In the genomic region with DNA sequence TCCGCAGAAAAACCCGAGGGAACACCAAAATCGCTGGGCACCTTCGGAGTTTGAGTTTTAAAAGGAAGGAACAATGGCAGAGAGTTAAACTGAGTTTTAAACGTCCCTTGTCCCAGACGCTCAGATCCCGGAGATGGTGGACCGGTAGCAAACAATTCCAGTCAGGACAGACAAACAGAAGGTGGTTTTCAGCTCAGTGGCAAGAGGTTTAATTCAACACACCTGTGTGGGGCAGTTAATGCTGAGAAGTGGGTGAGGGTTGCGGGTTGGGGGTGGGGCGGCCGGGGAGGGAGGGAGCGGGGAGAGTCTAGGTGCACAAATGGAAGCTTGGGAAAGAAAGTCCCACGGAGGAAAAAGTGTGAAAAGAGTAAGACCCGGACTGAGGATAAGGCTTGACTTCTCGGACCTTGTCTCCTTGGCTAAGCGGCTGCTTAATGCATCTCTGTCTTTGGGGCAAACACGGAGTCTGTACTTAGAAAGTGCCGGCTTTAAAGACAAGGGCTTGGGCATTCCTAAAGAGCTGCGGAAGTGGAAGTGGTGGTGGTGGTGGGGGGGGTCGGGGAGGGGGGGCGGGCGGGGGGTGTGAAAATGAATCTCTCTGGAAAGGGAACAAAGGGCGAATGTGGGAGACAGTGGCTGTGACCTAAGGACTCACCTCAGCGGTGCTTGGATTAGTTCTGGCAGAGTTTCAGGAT, we compare ENCODE assay signal across 8 mouse cellular contexts. TPM values are rescaled to one million over a fixed set of nuclear protein-coding genes. Genes with fewer than 3 reads are reported as not detected.
DNase-seq lines count a peak whose midpoint lies in the region; ATAC-seq and TF ChIP-seq lines count a peak whose summit lies in the region.

No protein-coding gene starts in this region.

- no peaks in the 10 kb centered on the region for H3K9me3 ChIP-seq in lung, postnatal 0 days (ENCODE audit: low read length)
- H3K9me3 ChIP-seq in forebrain, embryonic 15.5 days, result no peaks in the 10 kb centered on the region
- H3K9me3 ChIP-seq in liver, embryonic 14.5 days (ENCODE audit: control insufficient read depth, low read length), result no peaks in the 10 kb centered on the region
- no peaks in the 10 kb centered on the region for H3K9me3 ChIP-seq in stomach, embryonic 16.5 days (replicated peaks; ENCODE audit: control insufficient read depth, low read length)

- peaks cover 3% of the 10 kb centered on the region; the same call in 1 of the 2 replicates for H3K4me1 ChIP-seq in lung, postnatal 0 days (ENCODE audit: insufficient read depth, low read depth, low read length)
- H3K4me1 ChIP-seq in forebrain, embryonic 15.5 days, result peaks cover 13% of the 10 kb centered on the region
- peaks cover 21 to 35% of the 10 kb centered on the region in 2 experiments for H3K4me1 ChIP-seq in liver, embryonic 14.5 days (replicated peaks; ENCODE audit: control insufficient read depth in 2 of 2, insufficient read depth in 2 of 2, low read length in 1 of 2)
- peaks cover 9% of the 10 kb centered on the region; the same call in 1 of the 2 replicates for H3K4me1 ChIP-seq in stomach, embryonic 16.5 days (ENCODE audit: control insufficient read depth, insufficient read depth, low read length)

- no peak for TF ChIP-seq EP300 in lung, postnatal 0 days (IDR thresholded peaks at IDR 0.05)
- no peak for TF ChIP-seq EP300 in liver, embryonic 14.5 days (IDR thresholded peaks at IDR 0.05; ENCODE audit: low read depth)

- no peak overlapping the region for H3K9ac ChIP-seq in lung, postnatal 0 days (replicated peaks; ENCODE audit: low read depth)
- peak overlapping the region; percentile 6; the same call in 1 of the 2 replicates for H3K9ac ChIP-seq in forebrain, embryonic 15.5 days (replicated peaks)
- H3K9ac ChIP-seq in liver, embryonic 14.5 days (replicated peaks), result peak overlapping the region; percentile 59
- peak overlapping the region; percentile 59 for H3K9ac ChIP-seq in stomach, embryonic 16.5 days (ENCODE audit: low read length)

- no peaks in the 10 kb centered on the region for H3K36me3 ChIP-seq in lung, postnatal 0 days (ENCODE audit: insufficient read depth, low read length)
- no peaks in the 10 kb centered on the region for H3K36me3 ChIP-seq in forebrain, embryonic 15.5 days
- H3K36me3 ChIP-seq in liver, embryonic 14.5 days (replicated peaks; ENCODE audit: control insufficient read depth, insufficient read depth, low read depth), result no peaks in the 10 kb centered on the region
- no peaks in the 10 kb centered on the region for H3K36me3 ChIP-seq in stomach, embryonic 16.5 days (ENCODE audit: control insufficient read depth, insufficient read depth, low read length)

- intact Hi-C loops in left cerebral cortex, postnatal 25 days (cut with DNase I), result no loop called here

- H3K27me3 ChIP-seq in lung, postnatal 0 days (replicated peaks; ENCODE audit: insufficient read depth, low read length), result no peaks in the 10 kb centered on the region
- H3K27me3 ChIP-seq in forebrain, embryonic 15.5 days, result 0 out of 2 replicates have a peak, but pooled peaks cover 3% of the 10 kb centered on the region
- H3K27me3 ChIP-seq in liver, embryonic 14.5 days (ENCODE audit: control insufficient read depth, insufficient read depth, low read length), result peaks cover 6% of the 10 kb centered on the region; the same call in 1 of the 2 replicates
- H3K27me3 ChIP-seq in stomach, embryonic 16.5 days (ENCODE audit: control insufficient read depth, insufficient read depth, low read length), result no peaks in the 10 kb centered on the region

- no peak for TF ChIP-seq CTCF in lung, postnatal 0 days (IDR thresholded peaks at IDR 0.05)
- no peak for TF ChIP-seq CTCF in liver, embryonic 14.5 days (IDR thresholded peaks at IDR 0.05; ENCODE audit: low read depth)

- peak; percentile 35 for DNase-seq in lung, postnatal 0 days (ENCODE audit: low spot score)
- DNase-seq in lung, postnatal 10 days, result no peak
- DNase-seq in liver, embryonic 14.5 days (ENCODE audit: low read depth in 3 of 3, low spot score in 3 of 3), result no peak
- DNase-seq in frontal cortex, postnatal 10 days (ENCODE audit: low spot score in 2 of 2), result no peak
- no peak for DNase-seq in cerebellum, adult 11-12 months
- no peak for DNase-seq in left cerebral cortex, postnatal 25 days (ENCODE audit: low spot score in 2 of 2)

- WGBS in lung, postnatal 0 days, result 2% methylated on average over 19 of the region's 24 CpGs
- WGBS in forebrain, embryonic 15.5 days, result under 1% methylated on average over 22 of the region's 24 CpGs
- under 1% methylated on average over 22 of the region's 24 CpGs for WGBS in liver, embryonic 14.5 days (ENCODE audit: insufficient replicate concordance)
- under 1% methylated on average over 22 of the region's 24 CpGs for WGBS in stomach, embryonic 16.5 days

- peak overlapping the region; percentile 40 for H3K4me3 ChIP-seq in lung, postnatal 0 days (ENCODE audit: low read depth, low read length)
- peak overlapping the region; percentile 33 for H3K4me3 ChIP-seq in forebrain, embryonic 15.5 days
- peak overlapping the region; percentile 47 to 51 for H3K4me3 ChIP-seq in liver, embryonic 14.5 days (ENCODE audit: insufficient read depth in 1 of 2, low read depth in 2 of 2, low read length in 2 of 2)
- peak overlapping the region; percentile 44 for H3K4me3 ChIP-seq in stomach, embryonic 16.5 days (replicated peaks; ENCODE audit: low read length)

- H3K4me2 ChIP-seq in lung, postnatal 0 days (replicated peaks; ENCODE audit: low read depth, low read length), result peak overlapping the region; percentile 82
- H3K4me2 ChIP-seq in forebrain, embryonic 15.5 days (replicated peaks), result peak overlapping the region; percentile 62
- H3K4me2 ChIP-seq in liver, embryonic 14.5 days (ENCODE audit: low read depth), result peak overlapping the region; percentile 75
- peak overlapping the region; percentile 81 for H3K4me2 ChIP-seq in stomach, embryonic 16.5 days (ENCODE audit: low read depth, low read length)

- 0 out of 2 replicates have a peak, but pooled peaks have one; percentile 4 for ATAC-seq in lung, postnatal 0 days
- 0 out of 2 replicates have a peak, but pooled peaks have one; percentile 55 for ATAC-seq in forebrain, embryonic 15.5 days (replicated peaks)
- no peak for ATAC-seq in liver, embryonic 14.5 days (ENCODE audit: insufficient read depth)
- peak; percentile 30; the same call in 1 of the 2 replicates for ATAC-seq in stomach, embryonic 16.5 days (ENCODE audit: insufficient read depth, low FRiP score)

- H3K27ac ChIP-seq in lung, postnatal 0 days (ENCODE audit: low read length), result no peak overlapping the region
- H3K27ac ChIP-seq in forebrain, embryonic 15.5 days (replicated peaks), result no peak overlapping the region
- H3K27ac ChIP-seq in liver, embryonic 14.5 days, result no peak overlapping the region
- no peak overlapping the region for H3K27ac ChIP-seq in stomach, embryonic 16.5 days (ENCODE audit: low read length)

RNA-seq across cellular contexts. Expression of a gene that starts 10.2 kb away (rescaled TPM):
- polyA plus RNA-seq in lung, postnatal 0 days (2015; fragmentation: Nextera tagmentation; extraction: Ambion mirVana), result 1.5 and 1.6 TPM in 2 replicates
- 0.97 and 1.1 TPM in 2 replicates for polyA plus RNA-seq in forebrain, embryonic 15.5 days (2015; fragmentation: Nextera tagmentation; extraction: Ambion mirVana)
- 2.4 and 3.2 TPM in 2 replicates for polyA plus RNA-seq in liver, embryonic 14.5 days (2012; rRNA removed)
- polyA plus RNA-seq in liver, embryonic 14.5 days (2014; fragmentation: Nextera tagmentation; extraction: Ambion mirVana), result 1.6 and 1.8 TPM in 2 replicates
- polyA plus RNA-seq in stomach, embryonic 16.5 days (2015; fragmentation: Nextera tagmentation; extraction: Ambion mirVana), result 0.83 and 0.89 TPM in 2 replicates
- 10 to 100 TPM in 1 of 2 experiments, 1 to 10 TPM in 1; 7.8 to 10.6 TPM for total RNA-seq in left cerebral cortex, postnatal 25 days (2021)

RNA-seq across cellular contexts. Expression of a gene that starts 12.4 kb away (rescaled TPM):
- 0.11 TPM in 1 of 2 replicates, not detected in the other for polyA plus RNA-seq in lung, postnatal 0 days (2015; fragmentation: Nextera tagmentation; extraction: Ambion mirVana)
- polyA plus RNA-seq in forebrain, embryonic 15.5 days (2015; fragmentation: Nextera tagmentation; extraction: Ambion mirVana), result 0.05 TPM in 2 replicates
- polyA plus RNA-seq in liver, embryonic 14.5 days (2012; rRNA removed), result 0.08 and 0.11 TPM in 2 replicates
- 0.06 and 0.10 TPM in 2 replicates for polyA plus RNA-seq in liver, embryonic 14.5 days (2014; fragmentation: Nextera tagmentation; extraction: Ambion mirVana)
- 8.5 and 8.7 TPM in 2 replicates for polyA plus RNA-seq in stomach, embryonic 16.5 days (2015; fragmentation: Nextera tagmentation; extraction: Ambion mirVana)
- under 1 TPM; 0.21 to 0.41 TPM for total RNA-seq in left cerebral cortex, postnatal 25 days (2021)

RNA-seq across cellular contexts. Expression of a gene that starts 14.1 kb away (rescaled TPM):
- polyA plus RNA-seq in lung, postnatal 0 days (2015; fragmentation: Nextera tagmentation; extraction: Ambion mirVana), result 424 and 464 TPM in 2 replicates
- 120 and 132 TPM in 2 replicates for polyA plus RNA-seq in forebrain, embryonic 15.5 days (2015; fragmentation: Nextera tagmentation; extraction: Ambion mirVana)
- 62.4 and 112 TPM in 2 replicates for polyA plus RNA-seq in liver, embryonic 14.5 days (2012; rRNA removed)
- polyA plus RNA-seq in liver, embryonic 14.5 days (2014; fragmentation: Nextera tagmentation; extraction: Ambion mirVana), result 130 and 133 TPM in 2 replicates
- 180 and 196 TPM in 2 replicates for polyA plus RNA-seq in stomach, embryonic 16.5 days (2015; fragmentation: Nextera tagmentation; extraction: Ambion mirVana)
- total RNA-seq in left cerebral cortex, postnatal 25 days (2021), result 10 to 100 TPM; 56.9 to 66.7 TPM

RNA-seq across cellular contexts. Expression of a gene that starts 33.4 kb away (rescaled TPM):
- polyA plus RNA-seq in lung, postnatal 0 days (2015; fragmentation: Nextera tagmentation; extraction: Ambion mirVana), result 1.8 and 2.2 TPM in 2 replicates
- 0.93 and 1.1 TPM in 2 replicates for polyA plus RNA-seq in forebrain, embryonic 15.5 days (2015; fragmentation: Nextera tagmentation; extraction: Ambion mirVana)
- polyA plus RNA-seq in liver, embryonic 14.5 days (2012; rRNA removed), result 0.13 and 0.73 TPM in 2 replicates
- polyA plus RNA-seq in liver, embryonic 14.5 days (2014; fragmentation: Nextera tagmentation; extraction: Ambion mirVana), result 0.57 and 0.71 TPM in 2 replicates
- polyA plus RNA-seq in stomach, embryonic 16.5 days (2015; fragmentation: Nextera tagmentation; extraction: Ambion mirVana), result 0.46 and 2.6 TPM in 2 replicates
- 1 to 10 TPM; 1.9 to 2.8 TPM for total RNA-seq in left cerebral cortex, postnatal 25 days (2021)

RNA-seq across cellular contexts. Expression of a gene that starts 34.1 kb away (rescaled TPM):
- polyA plus RNA-seq in lung, postnatal 0 days (2015; fragmentation: Nextera tagmentation; extraction: Ambion mirVana), result 44.4 and 46.1 TPM in 2 replicates
- polyA plus RNA-seq in forebrain, embryonic 15.5 days (2015; fragmentation: Nextera tagmentation; extraction: Ambion mirVana), result 79.0 and 82.5 TPM in 2 replicates
- 27.1 and 37.6 TPM in 2 replicates for polyA plus RNA-seq in liver, embryonic 14.5 days (2012; rRNA removed)
- polyA plus RNA-seq in liver, embryonic 14.5 days (2014; fragmentation: Nextera tagmentation; extraction: Ambion mirVana), result 51.3 and 59.3 TPM in 2 replicates
- polyA plus RNA-seq in stomach, embryonic 16.5 days (2015; fragmentation: Nextera tagmentation; extraction: Ambion mirVana), result 85.0 and 90.8 TPM in 2 replicates
- 100 to 1,000 TPM; 124 to 125 TPM for total RNA-seq in left cerebral cortex, postnatal 25 days (2021)
